Mouse (Mus musculus) kidney, adult 2 months (tissue): Measurements from ENCODE around the gene Plxdc2.

Source experiments
- CTCF ChIP-seq: fragments of 200-500 bp; conservative IDR thresholded peaks from 2 replicates; pipeline ENCODE4 v1.5.1; 2011; ENCODE audit warnings: low read depth, mild to moderate bottlenecking, control low read depth, low read length, moderate library complexity, mixed read lengths; ENCODE audit not compliant: insufficient read depth, insufficient read length
- POLR2A ChIP-seq: fragments of 200-500 bp; IDR thresholded peaks from one replicate; pipeline ENCODE4 v1.6.1; 2011; ENCODE audit warnings: low read depth, low read length, control low read depth

DNA sequence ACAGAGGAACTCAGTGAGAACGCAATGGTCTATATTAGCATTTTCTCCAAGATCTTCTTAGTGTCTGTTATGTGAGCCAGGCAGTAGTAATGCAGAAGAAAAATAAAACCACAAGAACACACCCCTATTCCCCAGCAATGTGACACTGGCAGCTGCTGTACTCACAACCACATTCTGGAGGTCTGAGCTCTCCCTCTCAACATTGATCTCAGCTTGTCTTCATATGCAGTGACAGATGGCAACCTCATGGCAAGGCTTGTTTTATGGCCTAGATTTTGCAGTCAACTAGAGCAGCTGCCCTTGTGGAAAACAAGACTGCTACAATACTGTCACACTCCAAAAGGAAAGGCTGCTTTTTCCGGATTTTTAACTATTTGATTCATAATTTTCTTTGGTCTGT is 127.8 kb downstream of the Plxdc2 start:
- TF ChIP-seq POLR2A (no peak), CTCF (no peak)
